Comparison of ENCODE assay signal across 17 mouse cellular contexts in genomic region chr13:114822871-114823270, GRCm38 (mm10).
"Had no signal": no experiment of that assay in that cellular context is flagged by ENCODE, and none has a peak within 500 bp of the region (broad histone marks: within the 10 kb centered on the region; RNA-seq: fewer than 3 reads in every experiment).

No protein-coding gene starts in this region.

- H3K4me3 ChIP-seq: neural tube, embryonic 12.5 days; neural tube, embryonic 13.5 days; neural tube, embryonic 15.5 days; stomach, embryonic 15.5 days had no signal

- H3K9ac ChIP-seq: neural tube, embryonic 12.5 days; neural tube, embryonic 13.5 days; neural tube, embryonic 15.5 days; stomach, embryonic 15.5 days had no signal

- DNase-seq: retina, postnatal 1 day; right cerebral cortex, adult 18-20 months; right cerebral cortex, postnatal 14 days; right cerebral cortex, postnatal 25 days; right cerebral cortex, postnatal 4 days; spleen, adult 18-20 months; thymus, adult 18-20 months; thymus, adult 2 months; thymus, postnatal 14 days; thymus, postnatal 25 days; thymus, postnatal 36 days; thymus, postnatal 4 days had no signal

- H3K27ac ChIP-seq: neural tube, embryonic 12.5 days; neural tube, embryonic 13.5 days; neural tube, embryonic 15.5 days; stomach, embryonic 15.5 days; stomach, postnatal 0 days had no signal

- H3K4me2 ChIP-seq: neural tube, embryonic 12.5 days; neural tube, embryonic 13.5 days; neural tube, embryonic 15.5 days; stomach, embryonic 15.5 days had no signal

- H3K9me3 ChIP-seq: neural tube, embryonic 12.5 days; neural tube, embryonic 13.5 days; neural tube, embryonic 15.5 days; stomach, embryonic 15.5 days had no signal

- H3K27me3 ChIP-seq: neural tube, embryonic 12.5 days; neural tube, embryonic 13.5 days; neural tube, embryonic 15.5 days; stomach, embryonic 15.5 days had no signal
